21 mouse cellular contexts compared by ENCODE assay signal in the genomic region with DNA sequence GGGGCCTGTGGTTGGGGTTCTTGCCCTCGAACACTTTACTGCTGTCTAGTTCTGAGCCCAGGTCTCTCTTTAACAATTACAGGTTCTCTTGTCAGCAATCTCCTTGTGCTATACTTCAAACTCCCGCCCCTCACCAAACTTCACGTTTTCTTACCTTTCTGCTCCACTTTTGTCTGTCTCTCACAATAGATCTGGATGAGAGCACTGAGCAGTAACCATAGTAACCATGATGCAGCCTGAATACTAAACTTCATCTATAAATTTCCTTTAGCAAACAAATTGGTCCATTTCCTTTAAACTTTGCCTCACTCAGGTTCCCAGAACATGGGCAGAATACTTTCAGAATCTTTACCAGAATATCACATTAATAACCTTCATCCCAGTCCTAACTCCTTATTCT. TPM values are rescaled to one million over a fixed set of nuclear protein-coding genes. Genes with fewer than 3 reads are reported as not detected.
A peak's percentile ranks its signal among the peaks of the same experiment; 100 is the strongest.
DNase-seq lines count a peak whose midpoint lies in the region; ATAC-seq and TF ChIP-seq lines count a peak whose summit lies in the region.
"Had no signal": no experiment of that assay in that cellular context is flagged by ENCODE, and none has a peak within 500 bp of the region (broad histone marks: within the 10 kb centered on the region; RNA-seq: fewer than 3 reads in every experiment).

No protein-coding gene starts in this region.

- TF ChIP-seq CTCF in midbrain, postnatal 0 days (IDR thresholded peaks at IDR 0.05), result no peak

- no peaks in the 10 kb centered on the region for H3K9me3 ChIP-seq in forebrain, embryonic 14.5 days (replicated peaks; ENCODE audit: control insufficient read depth, low read length)
- no peaks in the 10 kb centered on the region for H3K9me3 ChIP-seq in forebrain, embryonic 16.5 days (ENCODE audit: control insufficient read depth, low read length)
- no peaks in the 10 kb centered on the region for H3K9me3 ChIP-seq in hindbrain, embryonic 14.5 days (ENCODE audit: control insufficient read depth, low read length)
- H3K9me3 ChIP-seq in hindbrain, embryonic 13.5 days, result no peaks in the 10 kb centered on the region
- no peaks in the 10 kb centered on the region for H3K9me3 ChIP-seq in midbrain, embryonic 14.5 days (ENCODE audit: control insufficient read depth, low read length)
- no peaks in the 10 kb centered on the region for H3K9me3 ChIP-seq in midbrain, embryonic 11.5 days (ENCODE audit: control insufficient read depth, low read length)
- H3K9me3 ChIP-seq in midbrain, postnatal 0 days (ENCODE audit: low read length), result no peaks in the 10 kb centered on the region
- H3K9me3 ChIP-seq: embryonic facial prominence, embryonic 10.5 days; G1E had no signal

- H3K27me3 ChIP-seq in forebrain, embryonic 14.5 days (replicated peaks; ENCODE audit: control insufficient read depth, insufficient read depth, low read length), result no peaks in the 10 kb centered on the region
- H3K27me3 ChIP-seq in forebrain, embryonic 16.5 days (replicated peaks; ENCODE audit: control insufficient read depth, insufficient read depth, low read length), result no peaks in the 10 kb centered on the region
- H3K27me3 ChIP-seq in hindbrain, embryonic 14.5 days (ENCODE audit: control insufficient read depth, insufficient read depth, low read length), result no peaks in the 10 kb centered on the region
- H3K27me3 ChIP-seq in hindbrain, embryonic 13.5 days, result no peaks in the 10 kb centered on the region
- no peaks in the 10 kb centered on the region for H3K27me3 ChIP-seq in midbrain, embryonic 14.5 days (ENCODE audit: control insufficient read depth, insufficient read depth, low read length)
- H3K27me3 ChIP-seq in midbrain, embryonic 11.5 days (ENCODE audit: control insufficient read depth, insufficient read depth, low read length), result no peaks in the 10 kb centered on the region
- H3K27me3 ChIP-seq in midbrain, postnatal 0 days (ENCODE audit: insufficient read depth, low read length), result no peaks in the 10 kb centered on the region

- H3K27ac ChIP-seq in forebrain, embryonic 14.5 days (ENCODE audit: low read depth, low read length), result no peak overlapping the region
- no peak overlapping the region for H3K27ac ChIP-seq in forebrain, embryonic 16.5 days (ENCODE audit: low read length)
- 0 out of 2 replicates have a peak overlapping the region, but pooled peaks have one; percentile 20 for H3K27ac ChIP-seq in hindbrain, embryonic 14.5 days
- H3K27ac ChIP-seq in hindbrain, embryonic 13.5 days, result no peak overlapping the region
- peak overlapping the region; percentile 37; the same call in 1 of the 2 replicates for H3K27ac ChIP-seq in midbrain, embryonic 14.5 days (replicated peaks; ENCODE audit: low read depth, low read length)
- H3K27ac ChIP-seq in midbrain, embryonic 11.5 days (ENCODE audit: low read depth, low read length), result no peak overlapping the region
- H3K27ac ChIP-seq in midbrain, postnatal 0 days (ENCODE audit: low read depth, low read length), result peak overlapping the region; percentile 1
- H3K27ac ChIP-seq: embryonic facial prominence, embryonic 10.5 days had no signal

- no peak overlapping the region for H3K4me3 ChIP-seq in forebrain, embryonic 14.5 days (ENCODE audit: low read depth, low read length)
- H3K4me3 ChIP-seq in forebrain, embryonic 16.5 days (replicated peaks; ENCODE audit: low read length), result no peak overlapping the region
- no peak overlapping the region for H3K4me3 ChIP-seq in hindbrain, embryonic 14.5 days (replicated peaks; ENCODE audit: low read length)
- H3K4me3 ChIP-seq in hindbrain, embryonic 13.5 days, result no peak overlapping the region
- H3K4me3 ChIP-seq in midbrain, embryonic 14.5 days (replicated peaks; ENCODE audit: low read depth, low read length), result no peak overlapping the region
- no peak overlapping the region for H3K4me3 ChIP-seq in midbrain, embryonic 11.5 days (ENCODE audit: low read depth, low read length)
- no peak overlapping the region for H3K4me3 ChIP-seq in midbrain, postnatal 0 days (ENCODE audit: low read depth, low read length)
- H3K4me3 ChIP-seq: embryonic facial prominence, embryonic 10.5 days had no signal

- no peak for ATAC-seq in forebrain, embryonic 14.5 days
- no peak for ATAC-seq in forebrain, embryonic 16.5 days
- no peak for ATAC-seq in hindbrain, embryonic 14.5 days (ENCODE audit: low FRiP score)
- no peak for ATAC-seq in hindbrain, embryonic 13.5 days (ENCODE audit: low FRiP score)
- ATAC-seq in midbrain, embryonic 14.5 days (ENCODE audit: low FRiP score, low TSS enrichment), result no peak
- ATAC-seq in midbrain, embryonic 11.5 days (ENCODE audit: low FRiP score), result no peak
- ATAC-seq in midbrain, postnatal 0 days (ENCODE audit: low FRiP score), result no peak
- ATAC-seq: CD4-positive, CD25-positive, alpha-beta regulatory T cell, adult 4 months; inflammation-experienced regulatory T-cells, adult 6 months; intestine, postnatal 0 days had no signal

- no peak overlapping the region for H3K4me2 ChIP-seq in forebrain, embryonic 14.5 days (ENCODE audit: low read length)
- no peak overlapping the region for H3K4me2 ChIP-seq in forebrain, embryonic 16.5 days (ENCODE audit: low read length)
- H3K4me2 ChIP-seq in hindbrain, embryonic 14.5 days (replicated peaks), result no peak overlapping the region
- H3K4me2 ChIP-seq in hindbrain, embryonic 13.5 days, result no peak overlapping the region
- no peak overlapping the region for H3K4me2 ChIP-seq in midbrain, embryonic 14.5 days (ENCODE audit: low read length)
- no peak overlapping the region for H3K4me2 ChIP-seq in midbrain, embryonic 11.5 days
- no peak overlapping the region for H3K4me2 ChIP-seq in midbrain, postnatal 0 days (ENCODE audit: low read depth, low read length, poor library complexity, severe bottlenecking)

- peak; percentile 40 for DNase-seq in forebrain, embryonic 14.5 days (ENCODE audit: low spot score)
- peak; percentile 40 for DNase-seq in hindbrain, embryonic 14.5 days (ENCODE audit: low spot score)
- DNase-seq in midbrain, embryonic 14.5 days, result peak; percentile 70
- DNase-seq in midbrain, embryonic 11.5 days (ENCODE audit: low spot score, missing footprints), result no peak
- peak; percentile 47 for DNase-seq in midbrain, postnatal 0 days (ENCODE audit: low spot score)
- DNase-seq in thymus, postnatal 10 days (ENCODE audit: low spot score in 2 of 2), result no peak
- DNase-seq: adrenal gland, postnatal 14 days; B cell, adult 2 months; cerebellum, adult 2 months; cerebellum, postnatal 10 days; gastrocnemius, postnatal 36 days; heart, adult 11 months; heart, postnatal 10 days; heart, postnatal 4 days had no signal

- peaks cover 9% of the 10 kb centered on the region; the same call in 1 of the 2 replicates for H3K4me1 ChIP-seq in forebrain, embryonic 14.5 days (ENCODE audit: control insufficient read depth, insufficient read depth, low read length)
- peaks cover 9% of the 10 kb centered on the region for H3K4me1 ChIP-seq in forebrain, embryonic 16.5 days (replicated peaks; ENCODE audit: control insufficient read depth, insufficient read depth, low read length)
- H3K4me1 ChIP-seq in hindbrain, embryonic 14.5 days (replicated peaks; ENCODE audit: control insufficient read depth, insufficient read depth, low read length), result peaks cover 6% of the 10 kb centered on the region
- H3K4me1 ChIP-seq in hindbrain, embryonic 13.5 days (replicated peaks), result peaks cover 16% of the 10 kb centered on the region
- peaks cover 8% of the 10 kb centered on the region; the same call in 1 of the 2 replicates for H3K4me1 ChIP-seq in midbrain, embryonic 14.5 days (ENCODE audit: control insufficient read depth, insufficient read depth, low read length)
- H3K4me1 ChIP-seq in midbrain, embryonic 11.5 days (ENCODE audit: control insufficient read depth, insufficient read depth, low read length), result no peaks in the 10 kb centered on the region; the same call in 1 of the 2 replicates
- peaks cover 12% of the 10 kb centered on the region; the same call in 1 of the 2 replicates for H3K4me1 ChIP-seq in midbrain, postnatal 0 days (ENCODE audit: insufficient read depth, low read length)
- H3K4me1 ChIP-seq: embryonic facial prominence, embryonic 10.5 days had no signal

- no peaks in the 10 kb centered on the region for H3K36me3 ChIP-seq in forebrain, embryonic 14.5 days (ENCODE audit: control insufficient read depth, insufficient read depth, low read length)
- no peaks in the 10 kb centered on the region for H3K36me3 ChIP-seq in forebrain, embryonic 16.5 days (ENCODE audit: control insufficient read depth, insufficient read depth)
- H3K36me3 ChIP-seq in hindbrain, embryonic 14.5 days (replicated peaks; ENCODE audit: control insufficient read depth, insufficient read depth), result no peaks in the 10 kb centered on the region
- no peaks in the 10 kb centered on the region for H3K36me3 ChIP-seq in hindbrain, embryonic 13.5 days
- no peaks in the 10 kb centered on the region for H3K36me3 ChIP-seq in midbrain, embryonic 14.5 days (ENCODE audit: control insufficient read depth, insufficient read depth, low read length)
- H3K36me3 ChIP-seq in midbrain, embryonic 11.5 days (ENCODE audit: control insufficient read depth, insufficient read depth, low read length), result no peaks in the 10 kb centered on the region
- no peaks in the 10 kb centered on the region for H3K36me3 ChIP-seq in midbrain, postnatal 0 days (ENCODE audit: insufficient read depth, low read length)
- H3K36me3 ChIP-seq: embryonic facial prominence, embryonic 10.5 days; G1E had no signal

- no peak overlapping the region for H3K9ac ChIP-seq in forebrain, embryonic 14.5 days (ENCODE audit: low read length)
- no peak overlapping the region for H3K9ac ChIP-seq in forebrain, embryonic 16.5 days (replicated peaks; ENCODE audit: low read depth, low read length)
- H3K9ac ChIP-seq in hindbrain, embryonic 14.5 days, result no peak overlapping the region
- no peak overlapping the region for H3K9ac ChIP-seq in hindbrain, embryonic 13.5 days
- no peak overlapping the region for H3K9ac ChIP-seq in midbrain, embryonic 14.5 days (replicated peaks; ENCODE audit: low read length)
- no peak overlapping the region for H3K9ac ChIP-seq in midbrain, embryonic 11.5 days (ENCODE audit: low read length)
- no peak overlapping the region for H3K9ac ChIP-seq in midbrain, postnatal 0 days (replicated peaks; ENCODE audit: low read length, poor library complexity, severe bottlenecking)

- 32% methylated on average over 3 of the region's 3 CpGs for WGBS in forebrain, embryonic 14.5 days
- 28% methylated on average over 3 of the region's 3 CpGs for WGBS in forebrain, embryonic 16.5 days
- 43% methylated on average over 3 of the region's 3 CpGs for WGBS in hindbrain, embryonic 14.5 days
- WGBS in hindbrain, embryonic 13.5 days, result 44% methylated on average over 3 of the region's 3 CpGs
- 42% methylated on average over 3 of the region's 3 CpGs for WGBS in midbrain, embryonic 14.5 days
- WGBS in midbrain, embryonic 11.5 days, result 54% methylated on average over 3 of the region's 3 CpGs
- WGBS in midbrain, postnatal 0 days, result 35% methylated on average over 3 of the region's 3 CpGs

RNA-seq across cellular contexts. Expression of a gene that starts 36.8 kb away (rescaled TPM):
- 7.3 and 9.4 TPM in 2 replicates for polyA plus RNA-seq in forebrain, embryonic 14.5 days (2014; fragmentation: Nextera tagmentation; extraction: Ambion mirVana)
- 4.4 and 7.9 TPM in 2 replicates for polyA plus RNA-seq in forebrain, embryonic 16.5 days (2015; fragmentation: Nextera tagmentation; extraction: Ambion mirVana)
- polyA plus RNA-seq in hindbrain, embryonic 14.5 days (2014; fragmentation: Nextera tagmentation; extraction: Ambion mirVana), result 7.7 and 7.9 TPM in 2 replicates
- 7.4 and 9.1 TPM in 2 replicates for polyA plus RNA-seq in hindbrain, embryonic 13.5 days (2015; fragmentation: Nextera tagmentation; extraction: Ambion mirVana)
- 6.0 and 8.3 TPM in 2 replicates for polyA plus RNA-seq in midbrain, embryonic 14.5 days (2014; fragmentation: Nextera tagmentation; extraction: Ambion mirVana)
- 5.8 and 6.0 TPM in 2 replicates for polyA plus RNA-seq in midbrain, embryonic 11.5 days (2014; fragmentation: Nextera tagmentation; extraction: Ambion mirVana)
- 10.9 and 17.3 TPM in 2 replicates for total RNA-seq in midbrain, postnatal 0 days (2014; rRNA removed)
- 12.7 and 13.6 TPM in 2 replicates for polyA plus RNA-seq in midbrain, postnatal 0 days (2015; fragmentation: Nextera tagmentation; extraction: Ambion mirVana)

RNA-seq across cellular contexts. Expression of a gene that starts 44.7 kb away (rescaled TPM):
- 0.66 and 0.75 TPM in 2 replicates for polyA plus RNA-seq in forebrain, embryonic 14.5 days (2014; fragmentation: Nextera tagmentation; extraction: Ambion mirVana)
- 0.51 and 1.1 TPM in 2 replicates for polyA plus RNA-seq in forebrain, embryonic 16.5 days (2015; fragmentation: Nextera tagmentation; extraction: Ambion mirVana)
- 0.97 and 1.3 TPM in 2 replicates for polyA plus RNA-seq in hindbrain, embryonic 14.5 days (2014; fragmentation: Nextera tagmentation; extraction: Ambion mirVana)
- polyA plus RNA-seq in hindbrain, embryonic 13.5 days (2015; fragmentation: Nextera tagmentation; extraction: Ambion mirVana), result 0.93 and 1.2 TPM in 2 replicates
- polyA plus RNA-seq in midbrain, embryonic 14.5 days (2014; fragmentation: Nextera tagmentation; extraction: Ambion mirVana), result 0.51 and 1.0 TPM in 2 replicates
- 0.68 and 0.75 TPM in 2 replicates for polyA plus RNA-seq in midbrain, embryonic 11.5 days (2014; fragmentation: Nextera tagmentation; extraction: Ambion mirVana)
- 0.47 and 1.2 TPM in 2 replicates for total RNA-seq in midbrain, postnatal 0 days (2014; rRNA removed)
- polyA plus RNA-seq in midbrain, postnatal 0 days (2015; fragmentation: Nextera tagmentation; extraction: Ambion mirVana), result 2.6 and 3.6 TPM in 2 replicates
- polyA plus RNA-seq: G1E had no signal

Comparison
In these comparisons a context has a peak if more than half of its experiments do, and no peak if none do; other contexts are left out.
1. DNase-seq: peak in forebrain, embryonic 14.5 days (single experiment), hindbrain, embryonic 14.5 days (single experiment), midbrain, embryonic 14.5 days (single experiment) and midbrain, postnatal 0 days (single experiment); none in midbrain, embryonic 11.5 days (single experiment) and thymus, postnatal 10 days (0 of 2).
2. H3K27ac ChIP-seq: peak in hindbrain, embryonic 14.5 days (single experiment), midbrain, embryonic 14.5 days (single experiment) and midbrain, postnatal 0 days (single experiment); none in forebrain, embryonic 14.5 days (single experiment), forebrain, embryonic 16.5 days (single experiment), hindbrain, embryonic 13.5 days (single experiment) and midbrain, embryonic 11.5 days (single experiment).